Mouse (Mus musculus) gastrocnemius, postnatal 25 days (tissue): ENCODE data around the gene Lhx4. TPM values are rescaled to one million over a fixed set of nuclear protein-coding genes. Genes with fewer than 3 reads are reported as not detected.

Experiments used
- DNase-seq: peaks from one replicate; pipeline ENCODE4 v3.0.0; 2022
- total RNA-seq, 2 experiments: library from RNA; stranded (reverse); gene quantifications; 1 replicate in 1 of 2; 2 replicates in 1 of 2; pipeline ENCODE4 v1.2.3; 2021

Lhx4 gene
- total RNA-seq, 2 experiments from 2014 or later: not detected

- DNase-seq: no peak
Measured at GRCm38 (mm10) chr1:155742411-155743363, 8.8 kb downstream of the Lhx4 start.

- DNase-seq: no peak
Measured at GRCm38 (mm10) chr1:155741988-155742387, 9.5 kb downstream of the Lhx4 start.

GRCm38 (mm10) chr1:155741378-155741945 lies 10.0 kb downstream of the Lhx4 start:
- no peak for DNase-seq

DNA sequence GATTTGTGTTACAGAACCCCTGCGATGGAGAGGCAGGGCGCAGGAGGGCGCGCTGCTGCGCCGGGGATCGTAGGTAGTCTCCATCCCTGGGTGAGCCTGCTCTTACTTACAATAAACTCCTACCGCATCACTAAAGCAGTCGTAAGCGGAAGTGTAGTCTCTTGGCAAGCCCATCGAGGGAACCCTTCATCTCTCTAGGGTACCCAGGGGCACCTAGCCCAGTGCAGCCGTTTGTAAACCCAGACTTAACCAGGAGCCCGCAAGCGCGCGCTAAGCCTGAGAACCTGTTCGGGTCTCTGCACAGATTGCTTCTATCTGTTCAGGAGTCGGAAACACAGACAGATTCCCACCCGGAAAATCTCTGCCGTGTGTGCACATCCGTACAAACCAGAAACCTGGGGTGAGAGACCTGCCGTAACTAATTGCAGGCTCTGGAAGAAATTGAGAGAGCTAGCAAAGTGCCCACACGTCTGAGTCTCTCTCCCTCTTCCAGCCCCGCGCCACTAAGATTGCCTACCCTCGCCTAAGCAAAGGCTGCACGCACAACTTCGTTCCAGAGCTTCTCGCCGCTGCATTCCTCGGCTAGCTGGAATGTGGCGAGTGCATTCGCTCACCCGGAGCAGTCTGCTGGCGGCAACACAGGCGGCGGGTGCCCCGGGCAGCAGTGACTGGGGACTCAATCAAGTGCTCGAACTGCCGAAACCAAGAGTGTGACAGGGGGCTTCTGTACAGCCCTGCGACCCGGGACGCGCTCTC lies 10.7 kb downstream of the Lhx4 start:
- DNase-seq: no peak

DNA sequence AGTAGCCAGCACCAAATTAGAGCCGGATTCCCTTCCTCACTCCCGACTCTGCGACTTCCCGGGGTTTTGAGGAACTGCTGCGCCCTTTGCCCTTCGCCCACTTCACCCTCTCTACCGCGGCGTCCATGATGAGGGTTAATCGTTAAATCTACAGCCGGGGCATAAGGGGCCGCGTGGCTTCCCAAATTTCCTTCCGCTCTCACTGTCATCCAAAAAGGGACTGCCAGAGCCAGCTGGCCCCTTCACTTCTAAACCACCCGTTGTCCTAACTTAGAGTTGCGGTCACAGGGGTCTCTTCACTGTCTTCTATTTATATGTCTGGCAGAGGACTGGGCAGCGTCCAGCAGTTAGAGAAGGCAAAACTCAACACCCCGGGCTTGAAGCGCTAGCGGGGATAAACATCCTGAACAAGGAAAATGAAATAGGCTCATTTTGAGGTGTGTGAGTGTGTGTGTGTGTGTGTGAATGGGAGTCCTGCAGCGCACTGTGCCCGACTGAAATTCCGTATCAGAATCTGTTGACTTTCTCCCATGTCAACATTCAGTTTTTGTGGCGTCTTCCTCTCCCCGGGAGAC lies 13.6 kb downstream of the Lhx4 start:
- DNase-seq: no peak

DNA sequence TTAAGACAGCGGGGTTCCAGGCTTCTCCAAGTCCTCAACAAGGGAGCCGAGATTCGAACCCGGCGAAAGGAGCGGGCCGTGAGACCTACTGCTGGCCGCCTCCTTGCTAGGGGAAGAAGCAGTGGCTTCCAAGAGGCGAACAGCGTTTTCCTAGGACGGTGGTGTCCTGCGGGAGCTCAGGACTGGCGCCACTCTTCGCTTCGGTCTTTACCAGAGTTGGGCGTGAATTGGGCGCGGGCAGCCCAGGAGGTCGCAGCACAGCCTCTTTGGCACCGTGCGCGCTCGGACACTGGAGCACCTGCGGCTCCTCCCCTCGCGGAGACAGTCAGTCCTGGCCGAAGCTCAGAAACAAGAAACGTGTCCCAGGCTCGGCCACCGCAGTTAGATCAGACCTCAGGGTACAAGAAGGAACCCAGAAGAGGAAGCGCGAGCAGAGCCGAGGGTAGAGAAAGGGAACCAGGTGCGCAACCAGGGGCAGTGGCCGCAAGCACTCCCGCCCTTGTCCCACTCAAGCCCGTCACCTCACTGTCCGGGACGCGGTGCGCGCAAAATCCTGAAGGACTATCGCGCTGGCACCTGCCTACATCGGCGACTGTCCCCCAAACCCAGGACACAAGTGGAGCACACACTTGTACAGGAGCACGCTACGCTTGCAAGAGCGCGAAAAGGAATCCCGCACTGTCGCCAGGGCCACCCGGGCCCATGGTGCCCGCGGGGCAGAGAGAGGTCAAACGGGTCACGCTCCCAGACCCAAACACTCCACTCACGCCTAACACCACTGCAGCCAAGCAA lies 14.3 kb downstream of the Lhx4 start:
- DNase-seq: no peak

DNA sequence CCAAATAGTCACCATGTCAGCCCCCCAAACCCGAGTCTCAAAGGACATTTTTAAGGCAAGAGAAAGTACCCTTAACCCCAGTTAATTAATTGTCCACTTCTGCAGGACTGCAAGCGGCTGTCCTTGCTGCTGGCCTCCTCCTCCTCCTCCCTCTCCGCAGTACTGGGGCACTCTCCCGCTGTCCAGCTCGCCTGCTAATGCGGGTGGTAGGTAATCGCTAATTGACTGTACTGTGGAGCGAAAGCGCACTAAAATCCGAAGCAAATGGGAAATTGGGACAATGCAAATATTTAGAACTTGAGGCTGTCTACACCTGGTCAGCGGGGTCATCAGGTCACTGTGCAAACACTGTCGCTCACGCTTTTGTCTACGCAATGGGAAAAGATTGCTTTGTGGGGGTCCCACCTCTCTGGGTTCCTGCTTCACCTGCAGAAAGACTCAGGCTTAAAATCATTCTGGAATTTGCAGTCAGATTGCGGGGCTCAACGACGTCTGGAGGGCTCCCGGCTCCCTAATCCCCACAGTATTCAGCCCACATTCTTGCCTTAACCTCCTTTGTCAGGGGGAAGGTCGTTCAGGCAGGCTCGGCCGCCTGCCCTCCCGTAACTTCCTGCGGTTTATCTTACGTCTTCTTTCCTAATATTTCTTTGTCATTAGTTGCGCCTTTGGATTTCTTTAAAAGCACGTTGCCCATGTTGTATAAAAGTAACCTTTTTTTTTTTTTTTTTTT lies 15.2 kb downstream of the Lhx4 start:
- DNase-seq: no peak

DNA sequence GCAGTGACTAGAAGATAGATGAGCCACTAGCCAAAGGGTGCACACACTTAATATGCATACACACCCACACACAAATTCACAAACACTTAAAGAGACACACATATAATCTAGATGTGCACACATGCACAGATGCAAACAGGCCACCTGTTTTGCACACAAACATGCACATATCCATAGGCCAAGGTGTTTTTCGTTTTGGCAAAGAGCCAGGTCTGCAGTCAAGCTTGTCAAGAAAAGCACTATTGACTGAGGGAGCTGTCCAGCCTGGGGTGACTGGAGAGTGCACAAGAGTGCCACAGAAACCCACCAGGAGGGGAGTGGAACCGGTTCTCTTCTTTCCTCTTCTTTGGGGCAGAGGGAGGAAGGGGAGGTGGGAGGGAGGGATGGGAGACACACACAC lies 20.3 kb downstream of the Lhx4 start:
- no peak for DNase-seq

DNA sequence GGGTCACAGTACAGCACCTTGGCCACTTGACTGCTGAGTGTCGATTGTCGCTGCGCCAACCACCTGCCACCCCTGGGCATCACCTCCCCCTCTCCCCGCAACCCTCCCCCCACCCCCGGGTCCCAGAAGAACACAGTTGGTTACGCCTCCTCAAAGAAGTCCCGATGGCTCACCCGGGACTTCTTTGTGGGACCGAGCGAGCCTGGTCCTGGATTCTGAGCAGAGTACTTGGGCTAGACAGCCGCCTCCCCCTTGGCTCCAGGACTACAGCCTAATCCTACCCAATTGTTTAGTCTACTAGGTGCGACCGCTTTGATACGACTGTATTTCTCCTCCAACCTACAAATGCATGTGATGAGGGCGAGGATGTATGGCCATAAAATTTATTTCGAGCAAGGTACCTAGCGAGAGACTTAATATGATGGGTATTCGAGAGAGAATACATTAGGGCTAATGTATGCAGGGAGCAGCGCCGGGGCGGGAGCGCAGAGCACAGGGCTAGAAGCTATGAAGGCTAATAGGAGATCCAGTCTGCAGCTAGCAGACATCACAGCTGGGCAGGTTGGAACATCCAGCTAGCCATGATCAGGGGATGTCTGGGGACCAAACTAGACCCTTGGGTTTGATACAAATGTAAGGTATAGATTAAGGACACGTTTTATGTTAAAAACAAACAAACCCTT lies 22.2 kb downstream of the Lhx4 start:
- no peak for DNase-seq

DNA sequence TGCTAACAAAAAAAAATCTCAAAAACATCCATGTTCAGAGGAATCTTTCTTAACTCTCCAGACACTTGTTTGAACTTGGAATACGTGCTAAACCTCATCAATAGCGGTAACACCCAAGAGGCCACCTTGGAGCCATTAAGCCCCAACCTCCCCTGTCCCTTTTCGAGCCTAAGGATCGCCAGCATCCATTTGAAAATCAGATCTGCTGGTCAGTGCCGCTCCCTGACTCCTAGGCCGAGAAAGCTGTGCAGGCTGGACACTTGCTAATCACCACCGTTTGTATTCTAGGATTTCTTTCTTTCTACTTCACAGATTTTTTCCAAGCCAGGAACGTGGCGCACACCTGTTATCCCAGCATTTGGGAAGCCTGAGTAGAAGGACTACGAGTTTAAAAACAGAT lies 23.7 kb downstream of the Lhx4 start:
- no peak for DNase-seq

DNA sequence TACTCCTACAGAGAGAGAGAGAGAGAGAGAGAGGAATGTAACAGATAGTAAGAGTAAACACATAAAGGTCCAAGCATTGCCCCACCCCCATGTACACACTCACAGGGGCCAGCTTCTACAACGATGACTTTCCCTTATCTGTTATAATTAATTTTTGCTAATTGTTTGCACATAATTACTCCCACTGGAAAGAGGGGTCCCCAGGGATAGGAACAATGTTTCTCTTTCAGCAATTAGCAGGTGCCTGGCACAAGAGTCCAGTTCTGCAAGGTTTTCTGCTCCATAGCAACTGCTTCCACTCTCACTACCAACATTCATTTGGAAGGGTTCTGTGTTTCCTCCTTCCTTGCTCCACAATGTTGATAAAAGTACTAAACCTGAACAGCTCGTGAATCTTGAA lies 25.6 kb downstream of the Lhx4 start:
- DNase-seq: no peak

DNA sequence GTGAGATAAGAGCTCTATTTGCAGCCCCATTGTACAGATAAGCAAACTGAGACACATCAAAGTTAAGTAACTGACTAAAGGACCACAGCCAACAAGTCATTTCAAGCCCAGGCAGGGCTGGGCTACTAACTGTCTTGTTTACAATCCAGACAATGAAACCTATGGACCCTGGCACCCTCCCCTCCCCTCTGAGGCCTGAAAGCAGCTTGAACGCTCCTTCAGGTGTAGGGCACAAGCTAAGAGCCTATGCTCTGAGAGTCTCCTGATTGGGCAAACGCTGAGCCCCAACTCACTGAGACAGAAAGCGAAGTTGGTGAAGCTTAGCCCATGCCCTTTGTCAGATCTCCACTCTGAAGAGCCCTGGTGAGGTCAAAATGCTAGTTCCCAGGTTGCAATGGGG lies 27.2 kb downstream of the Lhx4 start:
- DNase-seq: no peak

DNA sequence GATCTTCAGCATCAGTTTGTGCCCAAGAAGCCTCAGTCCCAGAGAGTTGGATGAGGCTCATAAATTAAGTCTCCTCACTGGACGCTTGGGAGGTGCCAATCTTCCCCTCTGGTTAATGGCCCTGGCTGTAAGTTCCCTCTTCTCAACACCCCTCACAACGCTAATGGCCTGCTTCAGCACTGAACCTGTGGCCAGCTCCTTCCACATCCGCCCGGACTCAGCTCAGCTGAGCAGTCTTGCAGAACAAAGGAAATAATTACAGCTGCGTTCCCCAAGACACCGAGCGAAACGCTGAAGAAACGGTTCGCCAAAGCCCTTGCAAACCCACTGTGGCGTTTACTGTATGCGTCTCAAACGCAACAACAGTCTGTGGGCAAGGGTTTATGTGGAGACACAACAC lies 29.3 kb downstream of the Lhx4 start:
- DNase-seq: no peak

GRCm38 (mm10) chr1:155721443-155721842 lies 30.0 kb downstream of the Lhx4 start:
- no peak for DNase-seq

- DNase-seq: no peak
Measured at GRCm38 (mm10) chr1:155720006-155720405, 31.5 kb downstream of the Lhx4 start.

- no peak for DNase-seq
Measured at GRCm38 (mm10) chr1:155718851-155719250, 32.6 kb downstream of the Lhx4 start.

- DNase-seq: no peak
Measured at GRCm38 (mm10) chr1:155717301-155717700, 34.2 kb downstream of the Lhx4 start.

GRCm38 (mm10) chr1:155715366-155715765 lies 36.1 kb downstream of the Lhx4 start:
- no peak for DNase-seq

DNA sequence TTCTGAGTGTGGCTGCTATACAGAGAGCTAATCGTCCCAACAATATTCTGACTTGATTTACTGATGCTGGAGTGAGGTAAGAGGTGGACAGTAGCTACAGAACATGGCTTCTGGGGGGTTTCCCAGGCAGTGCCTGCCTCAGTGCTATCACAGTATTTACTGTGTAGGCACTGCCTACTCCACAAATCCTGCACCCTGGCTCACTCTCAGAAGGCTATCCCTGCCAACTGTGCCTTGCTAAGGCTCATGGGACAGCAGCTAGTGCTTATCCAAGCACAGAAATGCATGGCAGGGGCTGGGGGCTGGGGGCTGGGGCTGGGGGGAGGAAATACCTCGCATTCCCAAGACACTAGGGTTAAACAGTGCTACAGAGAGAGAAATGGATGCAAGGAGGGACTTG lies 38.2 kb downstream of the Lhx4 start:
- DNase-seq: no peak

DNA sequence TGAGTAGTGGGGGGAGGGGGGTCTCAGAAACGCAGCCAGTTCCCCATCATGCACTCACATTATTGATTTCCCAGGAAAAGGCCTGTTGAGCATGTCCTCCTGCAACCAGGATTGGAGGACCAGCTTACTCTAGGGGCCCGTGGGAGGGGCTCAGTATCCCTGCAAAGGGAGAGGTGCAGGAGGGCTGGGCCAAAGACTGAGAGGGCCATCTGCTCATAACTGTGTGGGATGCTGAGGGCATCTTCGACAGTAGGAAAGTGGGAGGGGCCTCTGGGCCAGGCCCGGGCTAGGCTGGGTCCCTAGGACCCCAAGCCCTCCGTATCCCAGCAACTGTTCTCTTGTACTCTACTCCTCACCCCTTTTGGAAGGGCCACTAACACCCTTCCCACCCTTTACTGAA lies 47.3 kb downstream of the Lhx4 start:
- DNase-seq: no peak
